Mouse (Mus musculus) liver, adult 2 months (tissue): ENCODE measurements around the gene Zbtb20.

ENCODE experiments used
- CTCF ChIP-seq: fragments of 200-500 bp; IDR thresholded peaks from 2 replicates; pipeline ENCODE4 v1.5.1; 2011; ENCODE audit warnings: low read depth, low read length, control low read depth
- POLR2A ChIP-seq: fragments of 200-500 bp; IDR thresholded peaks from 2 replicates; pipeline ENCODE4 v1.6.1; 2011; ENCODE audit warnings: low read length, control low read depth; ENCODE audit not compliant: insufficient read depth; ENCODE audit errors: extremely low read depth

GRCm38 (mm10) chr16:43581551-43581950 lies 705.9 kb downstream of the Zbtb20 start:
- TF ChIP-seq CTCF (no peak), POLR2A (no peak)
